Mouse (Mus musculus): Measurements from ENCODE around the gene 1700125H20Rik. TPM values are rescaled to one million over a fixed set of nuclear protein-coding genes. Genes with fewer than 3 reads are reported as not detected.

1700125H20Rik gene
- total and polyA plus RNA-seq, 3 experiments = not detected

DNA sequence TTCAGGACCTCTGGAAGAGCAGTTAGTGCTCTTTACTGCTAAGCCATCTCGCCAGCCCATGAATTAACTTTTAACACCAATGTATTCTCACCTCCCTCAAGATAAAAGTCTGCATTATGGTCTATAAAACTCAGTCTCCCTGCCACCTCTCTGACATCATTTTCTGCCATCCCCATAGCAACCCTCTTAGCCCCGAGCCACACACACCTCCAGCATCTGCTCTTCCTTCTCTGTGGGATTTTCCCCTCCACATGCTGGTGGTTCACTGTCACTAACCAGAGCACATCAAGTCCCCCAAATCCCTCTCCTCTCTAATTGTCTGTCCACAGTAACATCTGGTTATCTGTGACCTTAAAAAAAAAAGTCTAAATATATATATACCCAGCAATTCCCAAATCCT lies 28.7 kb downstream of the 1700125H20Rik start:
- H3K9ac ChIP-seq (ENCODE audit: control insufficient read depth, low read depth, low read length, poor library complexity, severe bottlenecking) = no peak overlapping the region
- TF ChIP-seq ZMIZ1 (IDR thresholded peaks at IDR 0.05; ENCODE audit: low read depth, low read length) (no peak), BHLHE40 (IDR thresholded peaks at IDR 0.05; ENCODE audit: borderline replicate concordance, low read depth, low read length) (no peak), ZKSCAN1 (IDR thresholded peaks at IDR 0.05; ENCODE audit: low read depth, low read length) (no peak), MAZ (IDR thresholded peaks at IDR 0.05; ENCODE audit: low read depth, low read length) (no peak), RAD21 (IDR thresholded peaks at IDR 0.05; ENCODE audit: low read depth, low read length) (no peak), USF2 (IDR thresholded peaks at IDR 0.05; ENCODE audit: borderline replicate concordance in 1 of 2, insufficient read depth in 1 of 2, low read depth in 1 of 2, low read length in 2 of 2) (no peak), MXI1 (IDR thresholded peaks at IDR 0.05; ENCODE audit: low read depth, low read length) (no peak), CHD2 (IDR thresholded peaks at IDR 0.05; ENCODE audit: low read length) (no peak), MEF2A (IDR thresholded peaks at IDR 0.05; ENCODE audit: extremely low read depth, insufficient replicate concordance, low read depth, low read length, poor library complexity, severe bottlenecking) (no peak), USF1 (IDR thresholded peaks at IDR 0.05; ENCODE audit: low read depth, low read length) (no peak), GATA1 (IDR thresholded peaks at IDR 0.05; ENCODE audit: low read depth, low read length) (no peak), POLR2A (IDR thresholded peaks at IDR 0.05; ENCODE audit: control insufficient read depth in 1 of 2, insufficient read depth in 1 of 2, low read depth in 1 of 2, low read length in 2 of 2, poor library complexity in 1 of 2) (no peak), MAX (IDR thresholded peaks at IDR 0.05; ENCODE audit: low read length) (no peak), ETS1 (IDR thresholded peaks at IDR 0.05; ENCODE audit: low read depth, low read length) (no peak)
- DNase-seq (ENCODE audit: low read depth, low spot score) = no peak
- no peaks in the 10 kb centered on the region for H3K79me2 ChIP-seq (ENCODE audit: control insufficient read depth, insufficient read depth, low read length, poor library complexity)
- H3K27me3 ChIP-seq (ENCODE audit: control insufficient read depth in 1 of 2, insufficient read depth in 2 of 2, low read length in 2 of 2) = no peaks in the 10 kb centered on the region
- H3K36me3 ChIP-seq (ENCODE audit: control insufficient read depth in 1 of 2, insufficient read depth in 2 of 2, low read length in 2 of 2) = peaks cover 0 to 62% of the 10 kb centered on the region in 2 experiments; a peak in 3 of 4 replicates
- H3K4me3 ChIP-seq (ENCODE audit: control insufficient read depth in 1 of 2, insufficient read depth in 1 of 2, low read depth in 2 of 2, low read length in 2 of 2) = no peak overlapping the region
- no peaks in the 10 kb centered on the region for H3K9me3 ChIP-seq (replicated peaks; ENCODE audit: insufficient read depth, low read length)
- H3K27ac ChIP-seq (ENCODE audit: control insufficient read depth, low read depth, low read length) = no peak overlapping the region
- no peaks in the 10 kb centered on the region for H3K4me1 ChIP-seq (ENCODE audit: control insufficient read depth in 1 of 2, insufficient read depth in 2 of 2, low read length in 2 of 2)

DNA sequence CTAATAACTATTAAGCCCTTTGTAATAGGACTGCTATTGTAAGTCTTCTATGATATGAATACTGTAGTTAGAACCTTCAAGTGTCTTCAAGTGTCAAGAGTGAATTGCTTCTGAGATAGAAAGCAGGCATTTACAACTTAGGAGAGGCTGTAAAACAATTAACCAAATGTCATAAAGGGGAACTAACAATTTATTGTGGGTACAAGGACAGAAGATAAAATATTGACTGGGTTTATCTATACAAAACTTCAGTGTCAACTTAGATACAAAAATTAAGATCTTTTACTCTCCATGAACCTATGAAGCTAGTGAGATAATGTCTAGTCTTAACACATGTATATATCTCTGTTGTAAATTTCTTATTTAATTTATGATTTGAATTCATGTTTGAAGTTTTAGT lies 36.0 kb downstream of the 1700125H20Rik start:
- Histone ChIP-seq H3K79me2 (ENCODE audit: control insufficient read depth, insufficient read depth, low read length, poor library complexity) (no peaks in the 10 kb centered on the region), H3K36me3 (ENCODE audit: control insufficient read depth in 1 of 2, insufficient read depth in 2 of 2, low read length in 2 of 2) (peaks cover 12 to 48% of the 10 kb centered on the region in 2 experiments), H3K9me3 (replicated peaks; ENCODE audit: insufficient read depth, low read length) (no peaks in the 10 kb centered on the region), H3K9ac (ENCODE audit: control insufficient read depth, low read depth, low read length, poor library complexity, severe bottlenecking) (no peak overlapping the region), H3K27ac (ENCODE audit: control insufficient read depth, low read depth, low read length) (no peak overlapping the region), H3K4me3 (ENCODE audit: control insufficient read depth in 1 of 2, insufficient read depth in 1 of 2, low read depth in 2 of 2, low read length in 2 of 2) (no peak overlapping the region), H3K4me1 (ENCODE audit: control insufficient read depth in 1 of 2, insufficient read depth in 2 of 2, low read length in 2 of 2) (peaks cover 3 to 13% of the 10 kb centered on the region in 2 experiments), H3K27me3 (ENCODE audit: control insufficient read depth in 1 of 2, insufficient read depth in 2 of 2, low read length in 2 of 2) (no peaks in the 10 kb centered on the region)
- peak; percentile 62 for DNase-seq (ENCODE audit: low read depth, low spot score)
- TF ChIP-seq SIN3A (IDR thresholded peaks at IDR 0.05; ENCODE audit: low read length) (0 out of 2 replicates have a peak, but pooled peaks have one; percentile 17), USF1 (IDR thresholded peaks at IDR 0.05; ENCODE audit: low read depth, low read length) (no peak), CHD2 (IDR thresholded peaks at IDR 0.05; ENCODE audit: low read length) (no peak), MAZ (IDR thresholded peaks at IDR 0.05; ENCODE audit: low read depth, low read length) (no peak), RCOR1 (IDR thresholded peaks at IDR 0.05; ENCODE audit: low read depth, low read length) (peak; percentile 55; the same call in 1 of the 2 replicates), EP300 (IDR thresholded peaks at IDR 0.05; ENCODE audit: low read depth in 1 of 2, low read length in 2 of 2) (peak; percentile 79 to 91), TCF12 (IDR thresholded peaks at IDR 0.05; ENCODE audit: low read depth, low read length) (peak; percentile 66; the same call in 1 of the 2 replicates), GATA1 (IDR thresholded peaks at IDR 0.05; ENCODE audit: low read depth, low read length) (peak; percentile 89), ELF1 (IDR thresholded peaks at IDR 0.05; ENCODE audit: low read depth, low read length) (no peak), JUND (IDR thresholded peaks at IDR 0.05; ENCODE audit: low read depth, low read length) (no peak), MYC (IDR thresholded peaks at IDR 0.05; ENCODE audit: low read depth, low read length) (0 out of 2 replicates have a peak, but pooled peaks have one; percentile 44), TAL1 (IDR thresholded peaks at IDR 0.05; ENCODE audit: low read length) (no peak), POLR2A (IDR thresholded peaks at IDR 0.05; ENCODE audit: control insufficient read depth in 1 of 2, insufficient read depth in 1 of 2, low read depth in 1 of 2, low read length in 2 of 2, poor library complexity in 1 of 2) (no peak)

Data from MEL (cell line).